Mouse (Mus musculus) kidney, adult 18-20 months (tissue): ENCODE data around the gene Ccnl2.
"Not testable (repeated sequence)": the region's sequence is repeated elsewhere in the genome, so short reads cannot be mapped to it uniquely, and the experiment has no call there.

Experiments used
- DNase-seq: peaks from one replicate; pipeline ENCODE4 v3.0.0; 2021

The Ccnl2 gene

GRCm38 (mm10) chr4:155811929-155812664 is at the start of gene Ccnl2:
TSS of gene Ccnl2 (plus strand) at chr4:155812489.
- peak; percentile 93 for DNase-seq

DNA sequence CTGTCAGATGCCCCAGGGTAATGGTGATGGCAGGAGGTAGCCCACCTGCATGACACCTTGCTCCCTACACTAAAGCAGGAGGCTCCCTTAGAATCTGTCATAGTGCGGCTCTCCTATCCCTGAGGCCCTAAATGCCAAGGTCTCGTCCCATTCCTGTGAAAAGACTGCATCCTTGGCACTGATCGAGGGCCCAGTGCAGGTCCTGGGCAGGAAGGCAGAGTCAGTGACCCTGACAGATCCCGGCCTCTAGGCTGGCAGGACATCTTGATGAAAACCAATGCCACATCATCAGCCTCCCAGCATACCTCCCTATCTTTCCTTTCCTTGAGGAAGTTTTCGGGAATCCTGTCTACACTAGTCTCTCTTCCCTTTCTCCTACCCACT is 42.8 kb upstream of the Ccnl2 start:
- DNase-seq: no peak

GRCm38 (mm10) chr4:155769880-155770512 is 42.3 kb upstream of the Ccnl2 start:
- DNase-seq: peak; percentile 95

DNA sequence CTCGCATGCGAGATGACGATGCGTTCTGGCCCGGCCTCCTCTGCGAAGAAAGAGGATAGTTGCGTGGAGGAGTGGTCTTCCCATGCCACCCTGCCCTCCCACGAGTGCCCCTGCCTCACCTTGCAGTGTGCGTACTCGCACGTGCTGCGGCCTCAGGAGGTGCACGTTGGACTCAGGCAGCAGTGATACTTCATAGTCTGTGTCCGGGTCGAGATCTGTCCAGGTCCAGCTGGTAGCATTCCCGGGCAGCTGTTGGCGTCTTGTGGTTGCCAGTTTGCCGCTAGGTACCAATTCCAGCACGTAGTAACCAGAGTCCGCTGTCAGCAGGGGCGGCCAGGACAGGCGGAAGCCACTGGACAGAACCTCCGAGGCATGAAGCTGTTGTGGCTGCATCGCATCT is 41.7 kb upstream of the Ccnl2 start:
- no peak for DNase-seq

GRCm38 (mm10) chr4:155771706-155772105 is 40.6 kb upstream of the Ccnl2 start:
- DNase-seq: peak; percentile 51

DNA sequence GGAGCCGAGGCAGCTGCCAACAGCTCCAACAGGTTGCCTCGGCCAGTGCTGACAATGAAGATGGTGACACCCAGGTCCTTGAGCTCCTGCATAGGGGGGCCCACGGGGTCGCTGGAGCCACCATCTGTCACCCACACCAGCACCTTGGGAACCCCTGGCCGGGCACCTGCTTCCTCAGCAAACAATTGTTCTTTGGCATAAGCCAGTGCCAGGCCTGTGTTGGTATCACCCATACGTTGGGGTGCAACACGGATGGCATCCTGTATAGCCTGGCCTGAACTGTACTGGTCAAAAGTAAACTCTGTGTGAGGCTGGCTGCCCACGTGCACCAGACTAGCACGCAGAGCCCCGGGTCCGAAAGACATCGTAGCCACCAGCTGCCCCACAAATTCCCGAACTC is 39.5 kb upstream of the Ccnl2 start:
- no peak for DNase-seq

GRCm38 (mm10) chr4:155773335-155774078 is 38.8 kb upstream of the Ccnl2 start:
- no peak for DNase-seq

GRCm38 (mm10) chr4:155774280-155774754 is 38.0 kb upstream of the Ccnl2 start, which contains the start of gene Vwa1:
TSS of gene Vwa1 (minus strand) at chr4:155774698.
- peak; percentile 94 for DNase-seq

- peak; percentile 68 for DNase-seq
These were observed 37.1 kb upstream of the Ccnl2 start for GRCm38 (mm10) chr4:155774971-155775740.

- DNase-seq: peak; percentile 49
These were observed 36.4 kb upstream of the Ccnl2 start for GRCm38 (mm10) chr4:155775855-155776254.

DNA sequence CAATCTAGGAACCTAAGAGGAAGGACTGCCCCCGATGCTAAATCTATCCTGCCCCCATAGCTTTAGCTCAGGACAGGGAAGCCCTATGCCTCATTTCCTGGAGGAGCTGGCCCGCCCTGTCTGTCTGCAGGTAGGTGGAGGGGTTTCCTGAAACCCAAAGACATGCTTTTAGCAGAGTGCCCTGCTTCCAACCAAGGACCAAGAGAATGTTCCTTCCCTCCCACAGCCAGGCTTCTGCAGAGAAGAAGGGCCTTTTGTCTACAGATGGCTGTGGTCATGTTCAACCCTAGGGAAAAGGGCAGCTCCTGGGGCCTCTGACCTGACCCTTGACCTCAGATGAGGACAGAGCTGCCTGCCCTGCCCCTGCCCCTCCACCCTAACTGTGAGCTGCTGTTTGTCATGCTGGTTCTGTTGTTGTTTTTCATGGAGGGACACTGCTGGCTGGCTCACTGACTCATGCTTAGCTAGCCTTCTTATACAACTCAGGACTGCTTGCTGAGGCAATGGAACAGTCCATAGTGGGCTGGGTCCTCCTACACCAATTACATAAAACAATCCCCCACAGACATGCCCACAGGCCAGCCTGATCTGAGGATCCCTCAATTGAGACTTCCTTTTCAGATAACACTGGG is 35.5 kb upstream of the Ccnl2 start:
- no peak for DNase-seq

DNA sequence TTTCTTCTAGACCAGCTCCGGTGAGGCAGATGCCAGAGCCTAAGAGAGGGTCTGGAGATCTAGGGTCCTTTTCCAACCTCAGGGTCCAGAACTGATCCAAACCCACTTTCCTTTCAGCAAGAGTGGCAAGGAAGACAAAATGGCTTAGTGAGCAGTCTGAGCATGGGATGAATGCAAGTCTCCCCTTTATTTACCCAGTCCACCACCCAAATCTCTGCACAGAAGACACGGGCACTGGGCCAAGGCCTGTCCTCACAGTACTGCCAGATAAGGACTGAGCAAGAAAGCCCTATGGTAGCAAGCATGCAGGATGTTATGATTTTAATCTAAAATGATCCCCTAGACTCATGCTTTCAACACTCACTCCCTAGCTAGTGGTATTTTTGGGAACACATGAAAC is 34.5 kb upstream of the Ccnl2 start:
- DNase-seq: no peak

DNA sequence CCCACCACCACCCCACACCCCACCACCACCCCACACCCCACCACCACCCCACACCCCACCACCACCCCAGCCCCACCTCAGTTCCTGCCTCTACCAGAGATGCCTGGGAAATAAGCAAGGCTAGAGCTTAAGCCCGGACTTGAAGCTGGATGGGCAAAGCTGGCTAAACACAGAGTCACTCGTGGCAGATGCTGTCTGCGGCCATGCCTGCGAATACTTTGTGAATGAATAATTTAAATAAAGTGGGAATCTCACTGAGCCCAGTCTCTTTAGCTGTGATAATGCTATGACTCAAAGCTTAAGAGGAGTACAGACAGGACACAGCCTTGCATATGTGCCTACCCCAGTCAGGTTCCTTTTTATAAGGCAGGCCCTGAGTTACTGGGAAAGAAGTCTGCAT is 32.8 kb upstream of the Ccnl2 start:
- no peak for DNase-seq

DNA sequence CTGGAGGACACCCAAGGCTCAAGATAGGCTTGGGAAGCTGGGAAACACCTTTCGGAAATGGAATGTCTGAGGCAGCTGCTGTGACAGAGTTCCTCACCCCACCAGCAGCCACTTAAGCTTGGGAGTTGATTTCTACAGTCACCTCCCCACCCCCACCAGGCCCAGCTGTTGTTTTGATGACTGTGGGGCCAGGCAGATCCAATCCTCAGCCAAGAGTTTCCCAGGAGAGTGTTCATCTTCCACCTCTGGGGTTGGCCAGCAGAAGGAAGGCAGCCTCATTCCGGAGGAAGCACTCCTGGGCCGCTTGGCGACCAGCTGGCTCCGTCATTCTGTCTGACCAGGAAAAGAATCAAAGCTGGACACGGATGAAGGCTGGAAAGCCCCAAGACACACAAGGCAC is 31.4 kb upstream of the Ccnl2 start:
- DNase-seq: peak; percentile 62

DNA sequence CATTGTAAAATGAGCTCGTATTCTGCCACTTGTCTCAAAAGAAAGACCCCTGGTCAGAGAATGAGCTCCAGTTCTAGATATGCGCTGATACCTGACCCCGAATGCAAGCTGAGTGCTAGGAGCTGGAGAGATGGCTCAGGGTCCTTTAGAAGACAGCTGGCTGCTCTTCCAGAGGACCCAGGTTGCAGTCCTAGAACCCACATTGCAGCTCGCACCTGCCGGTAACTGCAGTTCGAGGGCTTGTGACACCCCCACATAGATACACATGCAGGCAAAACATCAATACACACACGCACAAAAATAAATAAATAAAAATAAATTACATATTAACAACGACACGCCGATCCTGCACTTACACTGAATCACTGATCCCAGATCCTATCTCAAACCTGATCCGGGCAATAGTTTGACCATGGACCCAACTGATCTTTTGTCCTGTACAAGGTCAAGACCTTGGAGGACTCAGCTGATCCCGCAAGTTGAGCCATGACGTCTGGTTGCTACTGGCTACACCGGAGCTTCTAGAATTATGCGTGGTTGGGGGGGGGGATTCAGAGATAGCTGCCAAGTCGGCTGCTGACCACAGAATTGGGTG is 28.7 kb upstream of the Ccnl2 start:
- no peak for DNase-seq

GRCm38 (mm10) chr4:155784081-155784701 is 28.1 kb upstream of the Ccnl2 start:
- peak; percentile 86 for DNase-seq

DNA sequence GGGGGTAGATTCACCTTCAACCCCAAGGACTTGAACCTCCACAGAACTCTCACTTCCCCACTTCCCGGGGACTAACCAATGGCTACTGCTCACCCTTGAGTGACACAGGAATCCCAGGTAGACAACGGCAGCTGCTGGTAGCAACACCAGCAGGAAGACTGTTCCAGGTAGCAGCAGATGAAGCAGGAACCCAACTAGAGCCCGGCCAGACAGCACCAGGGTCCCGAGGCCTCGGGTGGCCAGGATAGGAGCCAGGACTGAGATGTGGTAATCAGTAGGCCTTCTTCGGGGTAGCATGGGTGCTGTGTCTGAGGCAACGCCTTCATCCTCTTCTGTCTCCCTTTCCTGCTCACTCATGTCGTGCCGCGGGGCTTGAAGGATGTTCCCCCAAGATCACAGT is 27.0 kb upstream of the Ccnl2 start:
- DNase-seq: no peak

DNA sequence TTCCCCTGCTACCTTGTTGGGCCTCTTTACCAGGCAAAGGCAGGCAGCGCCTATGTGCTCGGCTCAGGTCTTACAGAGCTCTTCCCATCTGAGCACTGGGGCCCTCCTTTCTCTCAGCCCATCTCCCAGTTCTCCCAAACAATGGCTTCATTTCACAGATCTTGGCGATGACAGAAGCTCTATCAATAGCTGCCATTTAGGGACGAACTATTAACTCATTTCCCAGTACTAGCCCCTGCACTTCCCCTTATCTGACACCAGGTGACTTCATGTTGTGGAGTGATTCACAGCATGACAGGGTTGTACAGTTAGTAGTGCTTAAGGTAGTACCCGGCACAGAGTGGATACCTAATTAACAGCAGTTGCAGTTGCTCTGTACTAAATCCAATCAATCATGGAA is 26.5 kb upstream of the Ccnl2 start, which contains the start of gene Tmem88b:
Gene Tmem88b (minus strand): TSS at position 56 of the 400 bp plus-strand sequence.
- DNase-seq: no peak

- DNase-seq: no peak
These were observed 24.0 kb upstream of the Ccnl2 start for GRCm38 (mm10) chr4:155788300-155788699.

DNA sequence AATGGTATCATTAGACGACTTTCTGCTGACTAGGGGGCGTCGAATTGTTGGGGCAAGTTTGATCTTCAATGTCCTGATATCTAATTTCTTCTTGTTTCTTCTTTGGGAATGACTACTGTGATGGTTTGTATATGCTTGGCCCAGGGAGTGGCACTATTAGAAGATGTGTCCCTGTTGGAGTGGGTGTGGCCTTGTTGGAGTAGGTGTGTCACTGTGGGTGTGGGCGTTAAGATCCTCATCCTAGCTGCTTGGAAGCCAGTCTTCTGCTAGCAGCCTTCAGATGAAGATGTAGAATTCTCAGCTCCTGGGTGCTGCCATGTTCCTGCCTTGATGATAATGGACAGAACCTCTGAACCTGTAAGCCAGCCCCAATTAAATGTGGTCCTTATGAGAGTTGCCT is 23.5 kb upstream of the Ccnl2 start:
- not testable (repeated sequence) for DNase-seq

GRCm38 (mm10) chr4:155790021-155790489 is 22.2 kb upstream of the Ccnl2 start, which contains the start of gene Ankrd65:
TSS of gene Ankrd65 (plus strand) at chr4:155790439.
- no peak for DNase-seq
